Mouse (Mus musculus) left cerebral cortex, adult 8-10 months (tissue): ENCODE results near the gene Slc25a22. TPM values are rescaled to one million over a fixed set of nuclear protein-coding genes. Genes with fewer than 3 reads are reported as not detected.
"Not testable (repeated sequence)": the region's sequence is repeated elsewhere in the genome, so short reads cannot be mapped to it uniquely, and the experiment has no call there.

Experiments
- DNase-seq, 2 experiments: peaks; one replicate each; pipeline ENCODE4 v3.0.0; 2022; ENCODE audit warnings: low spot score in 2 of 2
- total RNA-seq, 4 experiments: library from RNA; stranded (reverse); gene quantifications; 2 replicates each; pipeline ENCODE4 v1.2.4; 2022

Gene Slc25a22
- total RNA-seq, 4 experiments from 2014 or later: 245 to 266 (median 253) TPM

GRCm38 (mm10) chr7:141459301-141459711 is 21.6 kb upstream of the Slc25a22 start:
- no peak for DNase-seq

- no peak for DNase-seq
Observed at GRCm38 (mm10) chr7:141458661-141459060, 21.0 kb upstream of the Slc25a22 start.

- no peak for DNase-seq
Observed at GRCm38 (mm10) chr7:141457986-141458660, 20.4 kb upstream of the Slc25a22 start.

GRCm38 (mm10) chr7:141457236-141457635 is 19.5 kb upstream of the Slc25a22 start:
- DNase-seq: no peak

- DNase-seq: no peak
Observed at GRCm38 (mm10) chr7:141456739-141457138, 19.0 kb upstream of the Slc25a22 start.

GRCm38 (mm10) chr7:141455610-141456314 is 18.1 kb upstream of the Slc25a22 start:
- no peak for DNase-seq

GRCm38 (mm10) chr7:141454967-141455551 is 17.4 kb upstream of the Slc25a22 start, which contains the start of gene Pnpla2:
TSS of gene Pnpla2 (plus strand) at chr7:141455198.
- DNase-seq: peak; percentile 82 to 87

GRCm38 (mm10) chr7:141453636-141454035 is 15.9 kb upstream of the Slc25a22 start:
- DNase-seq: no peak

GRCm38 (mm10) chr7:141451928-141452327 is 14.2 kb upstream of the Slc25a22 start:
- no peak for DNase-seq

- peak; percentile 93 to 94 for DNase-seq
Observed at GRCm38 (mm10) chr7:141447110-141447991, 9.7 kb upstream of the Slc25a22 start, which contains the start of gene Rplp2. TSS of gene Rplp2 (plus strand) at chr7:141447370.

GRCm38 (mm10) chr7:141446374-141446773 is 8.7 kb upstream of the Slc25a22 start:
- DNase-seq: not testable (repeated sequence)

GRCm38 (mm10) chr7:141443828-141444237 is 6.1 kb upstream of the Slc25a22 start, which contains the start of gene Pidd1:
TSS of gene Pidd1 (minus strand) at chr7:141444025.
- DNase-seq: no peak

GRCm38 (mm10) chr7:141443081-141443821 is 5.6 kb upstream of the Slc25a22 start:
- no peak for DNase-seq

GRCm38 (mm10) chr7:141442199-141442598 is 4.5 kb upstream of the Slc25a22 start:
- no peak for DNase-seq

GRCm38 (mm10) chr7:141441460-141441859 is 3.8 kb upstream of the Slc25a22 start:
- DNase-seq: no peak

GRCm38 (mm10) chr7:141440613-141441012 is 2.9 kb upstream of the Slc25a22 start:
- DNase-seq: no peak

GRCm38 (mm10) chr7:141439811-141440210 is 2.1 kb upstream of the Slc25a22 start:
- DNase-seq: no peak

- no peak for DNase-seq
Observed at GRCm38 (mm10) chr7:141439140-141439679, 1.5 kb upstream of the Slc25a22 start.

GRCm38 (mm10) chr7:141438201-141438968 is 693 bp upstream of the Slc25a22 start:
- DNase-seq: no peak
